Mouse (Mus musculus): Measurements from ENCODE around the gene Arfgef3.

GRCm38 (mm10) chr10:18572581-18572980 is 171.2 kb downstream of the Arfgef3 start:
- TF ChIP-seq ZC3H11A (IDR thresholded peaks at IDR 0.05; ENCODE audit: borderline replicate concordance, low read depth, low read length) (peak; percentile 31; the same call in 1 of the 2 replicates), CHD2 (IDR thresholded peaks at IDR 0.05; ENCODE audit: low read depth, low read length) (no peak)
